In genomic region chr2:170658520-170658919, GRCm38 (mm10) we compare ENCODE assay signal across 22 mouse cellular contexts. TPM values are rescaled to one million over a fixed set of nuclear protein-coding genes. Genes with fewer than 3 reads are reported as not detected.
A peak's percentile ranks its signal among the peaks of the same experiment; 100 is the strongest.
DNase-seq lines count a peak whose midpoint lies in the region; ATAC-seq lines count a peak whose summit lies in the region.
"Had no signal": no experiment of that assay in that cellular context is flagged by ENCODE, and none has a peak within 500 bp of the region (broad histone marks: within the 10 kb centered on the region; RNA-seq: fewer than 3 reads in every experiment).

No protein-coding gene starts in this region.

- no peak for ATAC-seq in lung, embryonic 16.5 days (ENCODE audit: low read depth)
- ATAC-seq in midbrain, embryonic 15.5 days (replicated peaks) = 0 out of 2 replicates have a peak, but pooled peaks have one; percentile 41
- no peak for ATAC-seq in heart, embryonic 12.5 days (ENCODE audit: insufficient number of reproducible peaks, low FRiP score)
- ATAC-seq: intestine, postnatal 0 days; Patski had no signal

- no peaks in the 10 kb centered on the region for H3K27me3 ChIP-seq in lung, embryonic 16.5 days (ENCODE audit: control insufficient read depth, insufficient read depth, low read depth, low read length)
- H3K27me3 ChIP-seq in midbrain, embryonic 15.5 days (replicated peaks) = no peaks in the 10 kb centered on the region
- no peaks in the 10 kb centered on the region for H3K27me3 ChIP-seq in heart, embryonic 12.5 days (replicated peaks)
- H3K27me3 ChIP-seq: hindbrain, embryonic 15.5 days; Patski had no signal

- no peak overlapping the region for H3K27ac ChIP-seq in lung, embryonic 16.5 days (ENCODE audit: low read length)
- H3K27ac ChIP-seq in midbrain, embryonic 15.5 days = peak overlapping the region; percentile 71; the same call in 1 of the 2 replicates
- no peak overlapping the region for H3K27ac ChIP-seq in heart, embryonic 12.5 days (ENCODE audit: poor library complexity, severe bottlenecking)
- H3K27ac ChIP-seq: gastrocnemius, adult 2 months; heart, embryonic 10.5 days; kidney, postnatal 0 days had no signal

- 39% methylated on average over 7 of the region's 7 CpGs for WGBS in lung, embryonic 16.5 days
- 50% methylated on average over 7 of the region's 7 CpGs for WGBS in midbrain, embryonic 15.5 days
- 45% methylated on average over 7 of the region's 7 CpGs for WGBS in heart, embryonic 12.5 days

- no peaks in the 10 kb centered on the region for H3K4me1 ChIP-seq in lung, embryonic 16.5 days (replicated peaks; ENCODE audit: control insufficient read depth, insufficient read depth, low read length)
- H3K4me1 ChIP-seq in midbrain, embryonic 15.5 days = peaks cover 22% of the 10 kb centered on the region
- H3K4me1 ChIP-seq in heart, embryonic 12.5 days (replicated peaks) = peaks cover 4% of the 10 kb centered on the region; the same call in 1 of the 2 replicates

- H3K36me3 ChIP-seq in lung, embryonic 16.5 days (ENCODE audit: control insufficient read depth, insufficient read depth, low read length) = no peaks in the 10 kb centered on the region
- no peaks in the 10 kb centered on the region for H3K36me3 ChIP-seq in midbrain, embryonic 15.5 days (replicated peaks)
- H3K36me3 ChIP-seq in heart, embryonic 12.5 days = no peaks in the 10 kb centered on the region
- H3K36me3 ChIP-seq: heart, embryonic 10.5 days; hindbrain, embryonic 15.5 days had no signal

- no peak overlapping the region for H3K4me3 ChIP-seq in lung, embryonic 16.5 days (ENCODE audit: low read length)
- H3K4me3 ChIP-seq in midbrain, embryonic 15.5 days = no peak overlapping the region
- no peak overlapping the region for H3K4me3 ChIP-seq in heart, embryonic 12.5 days
- H3K4me3 ChIP-seq: gastrocnemius, adult 2 months; heart, embryonic 10.5 days; hindbrain, embryonic 15.5 days had no signal

- no peak overlapping the region for H3K9ac ChIP-seq in lung, embryonic 16.5 days (ENCODE audit: low read length)
- H3K9ac ChIP-seq in midbrain, embryonic 15.5 days = no peak overlapping the region
- H3K9ac ChIP-seq in heart, embryonic 12.5 days = no peak overlapping the region
- H3K9ac ChIP-seq: hindbrain, embryonic 15.5 days had no signal

- H3K4me2 ChIP-seq in lung, embryonic 16.5 days (ENCODE audit: low read depth, low read length) = peak overlapping the region; percentile 9; the same call in 1 of the 2 replicates
- no peak overlapping the region for H3K4me2 ChIP-seq in midbrain, embryonic 15.5 days
- no peak overlapping the region for H3K4me2 ChIP-seq in heart, embryonic 12.5 days
- H3K4me2 ChIP-seq: liver, embryonic 11.5 days had no signal

- DNase-seq in lung, postnatal 36 days = no peak
- DNase-seq in Muller cell, postnatal 12 days (ENCODE audit: inconsistent ontology term) = peak; percentile 13
- DNase-seq in ZHBTc4 (ENCODE audit: low read depth, low spot score) = peak; percentile 53
- DNase-seq in yolk sac, embryonic 10.5 days (ENCODE audit: low spot score) = no peak
- DNase-seq: adrenal gland, postnatal 25 days; cerebellum, adult 11 months; gastrocnemius, adult 2 months; heart, postnatal 10 days; lung, adult 18-20 months; thymus, adult 18-20 months had no signal

- no peaks in the 10 kb centered on the region for H3K9me3 ChIP-seq in lung, embryonic 16.5 days (ENCODE audit: control insufficient read depth, low read length)
- H3K9me3 ChIP-seq in midbrain, embryonic 15.5 days = no peaks in the 10 kb centered on the region
- no peaks in the 10 kb centered on the region for H3K9me3 ChIP-seq in heart, embryonic 12.5 days (replicated peaks)
- H3K9me3 ChIP-seq: heart, embryonic 10.5 days; hindbrain, embryonic 15.5 days had no signal

RNA-seq across cellular contexts. Expression of gene 4930470P17Rik, which starts 56.7 kb away (rescaled TPM):
- not detected in 2 replicates for polyA plus RNA-seq in lung, embryonic 16.5 days (2015; fragmentation: Nextera tagmentation; extraction: Ambion mirVana)
- polyA plus RNA-seq in midbrain, embryonic 15.5 days (2015; fragmentation: Nextera tagmentation; extraction: Ambion mirVana) = not detected in 2 replicates
- polyA plus RNA-seq in heart, embryonic 12.5 days (2016; fragmentation: Nextera tagmentation; extraction: Ambion mirVana) = not detected in 2 replicates
- polyA plus RNA-seq: forebrain, embryonic 11.5 days; gonadal fat pad, adult 2 months; heart, embryonic 10.5 days; intestine, postnatal 0 days; kidney, postnatal 0 days; liver, embryonic 11.5 days; Patski; stomach, embryonic 14.5 days had no signal

Comparison
In these comparisons a context has a peak if more than half of its experiments do, and no peak if none do; other contexts are left out.
1. DNase-seq: peak in Muller cell, postnatal 12 days (single experiment) and ZHBTc4 (single experiment); none in lung, postnatal 36 days (single experiment) and yolk sac, embryonic 10.5 days (single experiment).